Mouse (Mus musculus): ENCODE measurements around the gene Fibp.

Gene Fibp

GRCm38 (mm10) chr19:5490313-5490897 lies 30.0 kb downstream of the Fibp start, which contains the start of gene Cfl1:
Gene Cfl1, plus strand, starts transcription at chr19:5490455.
- DNase-seq: peak; percentile 100

GRCm38 (mm10) chr19:5490898-5491708 lies 30.7 kb downstream of the Fibp start:
- peak; percentile 99 for DNase-seq

- DNase-seq: peak; percentile 93
These were observed 32.2 kb downstream of the Fibp start for GRCm38 (mm10) chr19:5492641-5493040.

GRCm38 (mm10) chr19:5493301-5493721 lies 32.9 kb downstream of the Fibp start:
- DNase-seq: peak; percentile 94

- DNase-seq: no peak
These were observed 33.9 kb downstream of the Fibp start for GRCm38 (mm10) chr19:5494314-5494713.

GRCm38 (mm10) chr19:5495353-5496051 lies 35.1 kb downstream of the Fibp start:
- peak; percentile 90 for DNase-seq

GRCm38 (mm10) chr19:5496052-5496370 lies 35.6 kb downstream of the Fibp start:
- DNase-seq: no peak

GRCm38 (mm10) chr19:5500330-5500875 lies 40.0 kb downstream of the Fibp start:
- no peak for DNase-seq

- DNase-seq: no peak
These were observed 43.3 kb downstream of the Fibp start, which contains the start of gene 1700020D05Rik for GRCm38 (mm10) chr19:5503687-5504086. Gene 1700020D05Rik, minus strand, starts transcription at chr19:5503787.

- peak; percentile 100 for DNase-seq
These were observed 49.9 kb downstream of the Fibp start, which contains the start of gene Snx32 for GRCm38 (mm10) chr19:5510031-5511026. Gene Snx32, minus strand, starts transcription at chr19:5510538.

GRCm38 (mm10) chr19:5511074-5511632 lies 50.7 kb downstream of the Fibp start:
- DNase-seq: peak; percentile 91

GRCm38 (mm10) chr19:5512091-5513004 lies 51.9 kb downstream of the Fibp start:
- peak; percentile 95 for DNase-seq

- no peak for DNase-seq
These were observed 52.6 kb downstream of the Fibp start for GRCm38 (mm10) chr19:5513005-5513349.

All from heart, adult 11 months (tissue).